Mouse (Mus musculus) kidney, adult 9 months (tissue): ENCODE results near the gene Rcan1.
"Not testable (repeated sequence)": the region's sequence is repeated elsewhere in the genome, so short reads cannot be mapped to it uniquely, and the experiment has no call there.

Source experiments
- DNase-seq: peaks from one replicate; pipeline ENCODE4 v3.0.0; 2022

Rcan1 gene

DNA sequence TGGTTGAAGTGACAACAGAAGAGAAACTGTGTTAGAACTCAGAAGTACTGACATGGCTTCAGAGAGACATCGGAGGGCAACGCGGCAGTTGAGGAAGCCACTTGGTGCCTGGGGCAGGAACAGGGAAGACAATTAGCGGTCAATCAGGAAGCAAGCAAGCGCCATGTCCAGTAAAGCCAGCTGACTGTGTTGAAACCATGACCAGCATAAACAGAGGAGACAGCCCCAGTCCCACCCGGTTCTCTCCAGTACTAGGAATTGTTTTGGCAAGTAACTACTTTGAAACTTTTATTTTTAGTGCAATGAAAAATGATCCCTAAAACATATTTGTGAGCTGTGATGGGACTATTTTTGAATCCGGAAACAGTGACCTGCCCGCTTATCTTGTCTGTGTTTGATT is 39.9 kb downstream of the Rcan1 start:
- no peak for DNase-seq

DNA sequence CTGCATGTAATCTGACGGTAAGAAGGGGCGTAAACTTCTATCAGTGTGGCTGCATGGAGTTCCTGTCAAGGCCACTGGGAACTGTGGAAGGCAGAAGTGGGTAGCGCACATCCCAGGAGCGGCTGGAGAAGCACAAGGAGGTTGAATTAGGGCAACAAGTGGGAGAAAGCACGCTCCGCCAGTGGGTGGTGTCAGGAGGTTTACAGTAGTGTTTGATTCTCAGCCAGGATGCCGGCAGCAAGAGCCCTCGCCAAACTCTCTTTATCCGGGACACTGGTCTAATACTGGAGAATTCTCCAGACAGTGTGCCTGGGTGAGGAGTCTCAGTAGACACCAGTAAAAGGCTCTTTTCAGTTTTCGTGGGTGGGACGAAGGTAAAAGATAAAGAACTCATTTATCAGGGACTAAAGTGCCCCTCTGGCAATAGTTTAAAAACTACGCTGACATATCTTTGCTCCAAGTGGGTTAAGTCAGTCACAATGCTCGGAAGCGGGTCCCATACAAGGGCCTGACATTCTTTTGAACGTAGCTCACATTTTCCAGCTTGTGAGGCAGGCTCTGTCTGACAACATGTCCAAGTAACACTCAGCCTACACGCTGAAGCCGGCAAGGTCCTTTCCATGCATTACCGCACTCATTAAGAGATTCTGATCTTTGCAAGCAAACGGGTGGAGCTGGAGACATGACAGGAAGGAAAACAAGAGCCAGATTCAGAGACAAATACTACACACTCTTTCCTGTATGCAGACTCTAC is 42.3 kb downstream of the Rcan1 start:
- peak; percentile 40 for DNase-seq

DNA sequence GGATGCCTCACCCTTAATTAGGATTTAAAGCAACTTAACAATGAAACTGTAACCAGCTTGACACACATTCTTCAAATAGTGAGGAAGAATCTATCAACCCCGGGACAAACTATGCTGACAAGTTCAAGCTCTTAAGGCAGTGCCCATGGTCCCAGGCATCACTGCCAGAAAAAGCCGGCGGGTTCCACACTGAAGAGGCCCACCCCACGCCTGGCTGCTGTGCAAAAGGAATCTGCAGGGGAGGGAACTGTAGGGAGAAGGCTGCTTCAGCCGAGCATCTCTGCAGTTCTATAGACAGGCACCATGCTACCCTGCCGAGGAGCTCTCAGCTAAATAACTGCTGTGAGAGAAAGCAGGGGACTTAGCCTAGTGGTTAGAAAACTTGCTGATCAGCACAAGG is 44.0 kb downstream of the Rcan1 start:
- no peak for DNase-seq

DNA sequence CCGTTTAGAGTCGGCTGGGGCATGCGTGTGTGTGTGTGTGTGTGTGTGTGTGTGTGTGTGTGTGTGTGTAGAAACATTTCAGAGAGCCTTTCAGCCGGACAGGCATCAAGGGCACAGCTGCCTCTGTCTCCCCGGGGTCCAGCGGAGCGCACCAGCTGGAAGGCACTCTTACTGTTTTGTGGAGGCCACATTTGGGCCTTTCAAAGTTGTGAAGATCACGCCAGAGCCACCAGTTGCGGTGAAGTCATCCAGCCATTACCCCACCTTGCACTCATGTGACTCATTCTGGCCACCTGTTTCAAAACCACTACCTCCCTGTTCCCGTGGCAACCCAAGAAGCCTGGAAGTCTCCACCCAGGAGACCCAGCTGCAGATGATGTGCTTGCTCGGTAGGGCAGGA is 44.8 kb downstream of the Rcan1 start:
- no peak for DNase-seq

GRCm38 (mm10) chr16:92423363-92423762 is 47.3 kb downstream of the Rcan1 start:
- DNase-seq = peak; percentile 75

DNA sequence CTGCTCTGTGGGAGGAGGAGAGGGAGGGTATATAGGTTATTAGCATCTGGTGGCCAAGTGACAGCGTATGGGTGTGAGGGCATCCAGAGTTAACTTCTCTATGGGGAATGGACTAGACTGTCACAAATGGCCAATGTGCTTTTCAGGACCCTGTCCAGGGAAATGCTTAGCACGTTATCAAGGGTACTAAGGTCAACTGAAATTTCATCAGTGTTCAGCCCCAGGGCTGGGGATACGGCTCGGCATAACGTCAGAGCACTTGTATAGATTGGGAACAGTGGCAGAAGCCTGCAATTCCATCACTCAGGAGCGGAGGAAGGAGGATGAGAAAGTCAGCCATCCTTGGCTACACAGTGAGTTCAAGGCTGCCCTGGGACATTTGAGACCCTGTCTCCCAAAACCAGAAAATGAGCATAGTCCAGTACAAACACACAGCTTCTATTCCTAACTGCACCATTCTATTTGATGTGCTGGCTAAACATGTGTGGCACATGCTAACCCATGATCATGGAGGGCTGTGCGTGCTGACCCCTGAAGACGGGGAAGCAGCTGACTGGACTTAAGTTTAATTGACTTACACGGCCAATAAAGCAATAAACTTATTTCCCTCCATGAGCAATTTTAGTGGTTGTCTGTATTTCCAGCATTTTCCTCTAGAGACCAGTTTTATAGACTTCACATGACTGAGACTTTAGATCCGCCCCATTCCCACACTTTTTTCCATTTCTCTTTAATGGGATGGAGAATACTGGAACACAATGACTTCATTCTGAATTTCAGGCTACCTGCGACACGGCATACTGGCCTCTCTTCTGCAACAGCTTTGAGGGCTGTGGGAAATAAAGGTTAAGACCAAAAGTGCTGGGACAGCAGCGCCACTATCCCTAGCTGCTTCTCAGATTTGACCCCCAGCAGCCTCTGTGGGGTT is 48.0 kb downstream of the Rcan1 start:
- DNase-seq = no peak

GRCm38 (mm10) chr16:92421147-92421934 is 49.3 kb downstream of the Rcan1 start:
- peak; percentile 89 for DNase-seq

DNA sequence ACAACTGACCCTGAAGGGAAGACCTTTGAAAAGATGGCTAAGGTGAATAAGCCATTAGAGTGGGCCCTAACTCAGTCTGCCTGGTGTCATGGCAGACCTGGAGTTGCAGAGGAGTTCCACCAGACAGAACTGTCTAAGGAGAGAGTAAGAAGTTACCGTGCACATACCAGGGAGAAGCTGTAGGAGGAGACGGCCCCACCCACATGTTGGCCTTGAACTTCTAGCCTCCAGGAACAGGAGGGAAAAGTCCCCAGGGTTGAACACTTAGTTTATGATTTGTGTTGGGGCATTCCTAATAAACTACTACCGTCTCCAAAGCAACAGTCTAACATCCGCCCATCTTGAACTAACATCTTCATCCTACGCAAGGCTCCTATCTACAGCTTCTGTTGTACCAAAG is 50.0 kb downstream of the Rcan1 start:
- DNase-seq = no peak

GRCm38 (mm10) chr16:92419099-92419498 is 51.6 kb downstream of the Rcan1 start:
- peak; percentile 54 for DNase-seq

DNA sequence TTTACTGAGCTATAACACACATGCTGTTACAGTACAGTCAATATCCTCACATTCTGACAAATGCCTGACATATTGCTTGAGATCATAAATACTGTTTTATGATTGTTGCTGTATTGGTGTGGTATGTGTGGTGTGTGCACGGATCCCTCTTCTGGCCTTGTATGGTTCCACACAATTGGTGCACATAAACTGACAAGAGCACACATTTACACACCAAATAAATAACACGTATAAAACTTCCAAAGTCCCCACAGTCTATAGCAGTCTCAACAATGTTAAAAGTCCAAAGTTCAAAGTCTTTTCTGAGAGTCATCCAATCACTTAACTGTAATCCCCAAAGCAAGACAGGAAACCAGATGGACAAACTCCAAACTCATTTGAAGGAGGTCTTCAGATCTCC is 53.4 kb downstream of the Rcan1 start:
- no peak for DNase-seq

DNA sequence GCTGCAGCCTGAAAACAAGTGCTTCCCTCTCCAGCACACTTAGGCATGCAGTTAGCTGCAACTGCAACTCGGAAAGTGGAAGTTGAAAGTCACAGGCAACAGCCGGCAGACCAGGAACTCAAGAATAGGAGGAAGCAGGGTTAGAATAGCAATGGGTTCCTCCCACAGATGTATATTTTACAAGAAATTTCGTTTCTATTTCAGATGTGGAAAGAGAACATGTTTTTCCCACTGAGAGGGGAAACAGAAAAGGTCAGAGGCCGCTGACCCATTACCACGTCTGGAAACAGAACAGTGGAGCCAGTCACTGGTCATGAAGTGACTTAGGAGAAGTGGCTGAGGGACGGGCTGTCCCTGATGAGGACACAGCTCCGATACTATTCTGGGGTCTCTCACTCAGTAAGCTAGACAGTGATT is 55.0 kb downstream of the Rcan1 start:
- DNase-seq = no peak

GRCm38 (mm10) chr16:92415038-92415437 is 55.6 kb downstream of the Rcan1 start:
- DNase-seq = not testable (repeated sequence)

GRCm38 (mm10) chr16:92412888-92413287 is 57.8 kb downstream of the Rcan1 start:
- DNase-seq = no peak

- DNase-seq = no peak
Measured at GRCm38 (mm10) chr16:92411981-92412706, 58.5 kb downstream of the Rcan1 start.

GRCm38 (mm10) chr16:92410344-92410743 is 60.3 kb downstream of the Rcan1 start:
- no peak for DNase-seq

DNA sequence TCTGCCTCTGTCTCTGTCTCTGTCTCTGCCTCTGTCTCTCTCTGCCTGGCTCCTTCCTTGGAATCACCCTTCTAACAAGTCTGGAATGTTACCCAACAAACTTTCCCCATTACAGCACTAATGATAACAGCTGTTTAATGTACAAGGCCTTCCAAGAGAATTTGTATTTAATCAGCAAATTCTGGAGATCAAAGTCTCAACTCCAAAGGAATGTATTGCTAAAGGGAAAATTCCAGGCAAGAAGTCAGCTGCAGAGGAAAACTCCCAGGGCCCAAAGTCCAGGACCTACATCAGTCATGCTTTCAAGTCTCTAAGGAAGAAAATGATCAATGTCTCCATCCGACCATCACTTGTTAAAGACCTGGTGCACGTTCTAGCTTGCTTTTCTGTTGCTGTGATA is 62.8 kb downstream of the Rcan1 start:
- DNase-seq = peak; percentile 90

DNA sequence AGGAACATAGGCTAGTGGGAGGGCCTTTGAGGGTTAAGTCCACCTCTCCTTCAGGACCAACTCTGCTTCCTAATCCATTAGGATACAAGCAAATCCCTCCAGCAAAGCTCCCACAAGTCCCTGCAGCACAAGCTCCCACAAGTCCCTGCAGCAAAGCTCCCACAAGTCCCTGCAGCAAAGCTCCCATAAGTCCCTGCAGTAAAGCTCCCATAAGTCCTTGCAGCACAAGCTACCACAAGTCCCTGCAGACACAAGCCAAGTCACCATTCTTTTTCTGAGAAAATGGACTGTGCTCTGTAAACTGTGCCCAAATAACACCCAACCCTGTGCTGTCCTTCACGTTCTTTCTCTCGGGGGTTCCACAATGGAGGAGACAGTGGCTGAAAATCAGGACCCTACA is 66.5 kb downstream of the Rcan1 start:
- DNase-seq = no peak

DNA sequence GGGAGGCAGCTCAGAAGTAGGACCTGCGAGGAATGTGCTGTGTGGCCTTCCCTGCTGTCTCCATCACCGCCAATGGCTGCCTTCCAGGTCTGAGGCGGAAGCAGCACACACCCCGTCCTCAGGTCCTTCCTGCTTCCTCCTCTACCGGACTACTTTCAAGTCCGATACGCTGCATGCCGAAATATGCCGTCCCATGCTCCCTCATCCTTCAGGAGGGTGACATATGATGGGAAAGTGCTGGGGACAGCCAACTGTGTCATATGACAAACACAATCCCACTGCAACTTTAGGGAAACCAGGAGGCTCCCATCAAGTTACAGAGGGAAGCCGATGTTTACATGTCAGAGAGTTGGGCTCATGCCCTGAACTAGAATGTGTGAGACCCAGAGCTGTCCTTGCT is 67.6 kb downstream of the Rcan1 start:
- DNase-seq = no peak

GRCm38 (mm10) chr16:92402216-92402615 is 68.5 kb downstream of the Rcan1 start:
- DNase-seq = no peak

- no peak for DNase-seq
Measured at GRCm38 (mm10) chr16:92401206-92401605, 69.5 kb downstream of the Rcan1 start.

DNA sequence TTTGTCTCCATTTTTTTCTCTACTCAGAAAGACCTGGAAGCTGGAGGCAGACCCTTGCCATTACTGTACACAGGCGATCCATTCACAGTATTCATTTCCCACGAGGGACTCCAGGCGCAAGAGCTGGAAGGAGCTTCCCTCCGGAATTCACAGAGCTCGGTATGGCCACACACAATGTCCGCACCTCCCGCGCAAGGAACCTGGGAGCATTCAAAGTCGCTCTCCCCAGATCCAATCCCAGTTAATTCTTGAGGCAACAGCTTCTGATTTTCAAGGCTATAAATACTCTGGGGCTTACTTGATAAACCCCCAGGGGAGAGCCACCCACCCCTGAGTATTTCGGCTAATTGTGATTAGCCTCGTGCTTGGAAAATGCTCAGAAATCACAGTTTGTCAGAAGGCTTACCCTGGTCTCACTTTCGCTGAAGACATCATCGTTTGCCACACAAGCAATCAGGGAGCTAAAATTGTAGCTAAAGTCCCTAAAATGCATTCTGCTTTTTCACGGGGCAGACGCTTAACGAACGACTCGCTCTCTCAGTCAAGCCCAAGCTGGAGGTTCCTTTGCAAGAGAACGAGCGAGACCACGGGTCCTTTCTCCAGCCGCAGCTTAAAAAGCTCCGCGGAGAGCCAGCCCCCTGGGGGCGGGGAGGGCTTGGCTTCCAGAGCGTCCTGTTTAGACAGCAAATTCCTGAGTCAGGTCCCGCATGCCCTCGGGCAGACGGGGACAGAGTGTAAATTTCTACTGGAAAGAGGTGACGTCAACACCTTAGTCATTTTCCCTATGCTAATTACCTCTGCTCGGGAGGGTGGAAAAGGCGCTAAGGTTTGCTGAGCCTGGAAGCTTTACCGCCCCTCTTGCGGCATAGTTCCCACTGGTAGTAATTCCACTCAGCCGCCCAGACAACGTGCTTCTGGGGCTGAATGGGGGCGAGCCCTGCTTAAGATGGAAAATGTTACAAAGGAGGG is 70.9 kb downstream of the Rcan1 start:
- peak; percentile 97 for DNase-seq
